12 mouse cellular contexts compared by ENCODE assay signal in genomic region chr5:13529226-13529625, GRCm38 (mm10).
DNase-seq lines count a peak whose midpoint lies in the region; ATAC-seq lines count a peak whose summit lies in the region.
"Had no signal": no experiment of that assay in that cellular context is flagged by ENCODE, and none has a peak within 500 bp of the region (broad histone marks: within the 10 kb centered on the region; RNA-seq: fewer than 3 reads in every experiment).

No protein-coding gene starts in this region.

- H3K27me3 ChIP-seq in hindbrain, embryonic 11.5 days (ENCODE audit: control insufficient read depth, insufficient read depth, low read length), result no peaks in the 10 kb centered on the region; the same call in 1 of the 2 replicates
- H3K27me3 ChIP-seq: embryonic facial prominence, embryonic 12.5 days had no signal

- peak; percentile 97 for ATAC-seq in hindbrain, embryonic 11.5 days (ENCODE audit: low FRiP score)

- H3K9ac ChIP-seq in hindbrain, embryonic 11.5 days (ENCODE audit: low read depth, low read length), result no peak overlapping the region
- H3K9ac ChIP-seq: embryonic facial prominence, embryonic 12.5 days had no signal

- intact Hi-C loops in heart, postnatal 14 days (cut with DNase I), result no loop called here
- intact Hi-C loops in heart, postnatal 10 days (cut with DNase I), result no loop called here

- H3K4me1 ChIP-seq in hindbrain, embryonic 11.5 days (replicated peaks; ENCODE audit: control insufficient read depth, insufficient read depth, low read length), result no peaks in the 10 kb centered on the region; the same call in 1 of the 2 replicates

- H3K27ac ChIP-seq in hindbrain, embryonic 11.5 days (ENCODE audit: low read depth, low read length), result no peak overlapping the region
- H3K27ac ChIP-seq: embryonic facial prominence, embryonic 12.5 days had no signal

- 4% methylated on average over 4 of the region's 4 CpGs for WGBS in hindbrain, embryonic 11.5 days

- H3K36me3 ChIP-seq in hindbrain, embryonic 11.5 days (ENCODE audit: control insufficient read depth, insufficient read depth, low read length), result no peaks in the 10 kb centered on the region
- H3K36me3 ChIP-seq: embryonic facial prominence, embryonic 12.5 days had no signal

- no peak overlapping the region for H3K4me3 ChIP-seq in hindbrain, embryonic 11.5 days (ENCODE audit: low read depth, low read length)
- H3K4me3 ChIP-seq: embryonic facial prominence, embryonic 12.5 days; myocyte had no signal

- no peaks in the 10 kb centered on the region for H3K9me3 ChIP-seq in hindbrain, embryonic 11.5 days (ENCODE audit: control insufficient read depth, low read length)
- H3K9me3 ChIP-seq: embryonic facial prominence, embryonic 12.5 days had no signal

- H3K4me2 ChIP-seq in hindbrain, embryonic 11.5 days (replicated peaks; ENCODE audit: low read depth, low read length), result no peak overlapping the region
- H3K4me2 ChIP-seq: embryonic facial prominence, embryonic 12.5 days; liver, embryonic 11.5 days had no signal

- peak; percentile 61 for DNase-seq in heart, adult 11 months
- DNase-seq in heart, postnatal 14 days, result no peak
- peak; percentile 9 to 13 for DNase-seq in cerebellum, postnatal 10 days
- peak; percentile 60 for DNase-seq in hindbrain, embryonic 11.5 days (ENCODE audit: low spot score)
- peak; percentile 25 for DNase-seq in neural tube, embryonic 10.5 days (ENCODE audit: extremely low spot score, low spot score)
- no peak for DNase-seq in ovary, postnatal 14 days (ENCODE audit: low spot score)
- DNase-seq in heart, postnatal 10 days, result no peak
- DNase-seq in spleen, postnatal 4 days (ENCODE audit: low spot score in 2 of 2), result no peak
- DNase-seq: kidney, adult 2 months had no signal

Comparison
In these comparisons a context has a peak if more than half of its experiments do, and no peak if none do; other contexts are left out.
1. DNase-seq: peak in heart, adult 11 months (single experiment), cerebellum, postnatal 10 days (2 of 2), hindbrain, embryonic 11.5 days (single experiment) and neural tube, embryonic 10.5 days (single experiment); none in heart, postnatal 14 days (0 of 2), ovary, postnatal 14 days (single experiment), heart, postnatal 10 days (0 of 2) and spleen, postnatal 4 days (0 of 2).